Mouse (Mus musculus): ENCODE measurements around the gene Fam209. TPM values are rescaled to one million over a fixed set of nuclear protein-coding genes. Genes with fewer than 3 reads are reported as not detected.
A peak's percentile ranks its signal among the peaks of the same experiment; 100 is the strongest.

The Fam209 gene
- polyA plus RNA-seq, 1 experiment from 2014 or later: not detected

GRCm38 (mm10) chr2:172452031-172452430 lies 20.3 kb upstream of the Fam209 start:
- no peaks in the 10 kb centered on the region for H3K4me1 ChIP-seq (replicated peaks)
- no peak overlapping the region for H3K9ac ChIP-seq
- no peaks in the 10 kb centered on the region for H3K27me3 ChIP-seq
- peaks cover 57% of the 10 kb centered on the region for H3K36me3 ChIP-seq
- H3K4me3 ChIP-seq: no peak overlapping the region
- H3K4me2 ChIP-seq: no peak overlapping the region
- no peak for ATAC-seq (replicated peaks; ENCODE audit: insufficient number of reproducible peaks, insufficient read depth, low FRiP score, low read depth)
- no peak overlapping the region for H3K27ac ChIP-seq
- 94% methylated on average over 4 of the region's 4 CpGs for whole genome bisulfite sequencing
- H3K9me3 ChIP-seq (replicated peaks): no peaks in the 10 kb centered on the region

GRCm38 (mm10) chr2:172452458-172452857 lies 19.9 kb upstream of the Fam209 start:
- no peak overlapping the region for H3K4me3 ChIP-seq
- no peak for ATAC-seq (replicated peaks; ENCODE audit: insufficient number of reproducible peaks, insufficient read depth, low FRiP score, low read depth)
- H3K4me1 ChIP-seq (replicated peaks): no peaks in the 10 kb centered on the region
- H3K9me3 ChIP-seq (replicated peaks): no peaks in the 10 kb centered on the region
- WGBS: 93% methylated on average over 10 of the region's 10 CpGs
- H3K4me2 ChIP-seq: no peak overlapping the region
- H3K27ac ChIP-seq: no peak overlapping the region
- H3K36me3 ChIP-seq: peaks cover 53% of the 10 kb centered on the region
- no peaks in the 10 kb centered on the region for H3K27me3 ChIP-seq
- H3K9ac ChIP-seq: no peak overlapping the region

- H3K27ac ChIP-seq: no peak within 1 kb of the TSS
- whole genome bisulfite sequencing: 88% methylated on average over 11 of the region's 11 CpGs
These were observed 13.8 kb upstream of the Fam209 start, which contains the start of gene Gcnt7 for GRCm38 (mm10) chr2:172458496-172458895. TSS of gene Gcnt7 (minus strand) at chr2:172458596.

GRCm38 (mm10) chr2:172460647-172461046 lies 11.7 kb upstream of the Fam209 start:
- H3K4me1 ChIP-seq (replicated peaks): peaks cover 2% of the 10 kb centered on the region; the same call in 1 of the 2 replicates
- 50% methylated on average over 2 of the region's 2 CpGs for WGBS
- H3K36me3 ChIP-seq: peaks cover 19% of the 10 kb centered on the region
- H3K9me3 ChIP-seq (replicated peaks): no peaks in the 10 kb centered on the region
- H3K27me3 ChIP-seq: no peaks in the 10 kb centered on the region
- no peak overlapping the region for H3K9ac ChIP-seq
- H3K4me3 ChIP-seq: no peak overlapping the region
- no peak overlapping the region for H3K27ac ChIP-seq
- H3K4me2 ChIP-seq: no peak overlapping the region
- no peak for ATAC-seq (replicated peaks; ENCODE audit: insufficient number of reproducible peaks, insufficient read depth, low FRiP score, low read depth)

More at GRCm38 (mm10) chr2:172458496-172458895, 13.8 kb upstream of the Fam209 start, which contains the start of gene Gcnt7:
- Histone ChIP-seq H3K36me3 (peaks cover 10% of the 10 kb centered on the region), H3K4me2 (no peak within 1 kb of the TSS), H3K27me3 (no peaks in the 10 kb centered on the region), H3K4me3 (no peak within 1 kb of the TSS), H3K4me1 (replicated peaks) (peaks cover 2% of the 10 kb centered on the region; the same call in 1 of the 2 replicates), H3K9ac (no peak within 1 kb of the TSS), H3K9me3 (replicated peaks) (no peaks in the 10 kb centered on the region)
- no peak for ATAC-seq (replicated peaks; ENCODE audit: insufficient number of reproducible peaks, insufficient read depth, low FRiP score, low read depth)

GRCm38 (mm10) chr2:172462813-172463212 lies 9.5 kb upstream of the Fam209 start:
- no peak overlapping the region for H3K4me3 ChIP-seq
- peaks cover 38% of the 10 kb centered on the region for H3K36me3 ChIP-seq
- H3K4me1 ChIP-seq (replicated peaks): peaks cover 2% of the 10 kb centered on the region; the same call in 1 of the 2 replicates
- H3K27ac ChIP-seq: no peak overlapping the region
- no peak overlapping the region for H3K9ac ChIP-seq
- no peaks in the 10 kb centered on the region for H3K9me3 ChIP-seq (replicated peaks)
- WGBS: 89% methylated on average over 4 of the region's 4 CpGs
- no peak for ATAC-seq (replicated peaks; ENCODE audit: insufficient number of reproducible peaks, insufficient read depth, low FRiP score, low read depth)
- no peaks in the 10 kb centered on the region for H3K27me3 ChIP-seq
- no peak overlapping the region for H3K4me2 ChIP-seq

GRCm38 (mm10) chr2:172466427-172467132 lies 5.7 kb upstream of the Fam209 start:
- ATAC-seq (replicated peaks; ENCODE audit: insufficient number of reproducible peaks, insufficient read depth, low FRiP score, low read depth): no peak

GRCm38 (mm10) chr2:172467206-172467605 lies 5.1 kb upstream of the Fam209 start:
- no peak overlapping the region for H3K4me3 ChIP-seq
- no peaks in the 10 kb centered on the region for H3K9me3 ChIP-seq (replicated peaks)
- no peak for ATAC-seq (replicated peaks; ENCODE audit: insufficient number of reproducible peaks, insufficient read depth, low FRiP score, low read depth)
- no peak overlapping the region for H3K4me2 ChIP-seq
- WGBS: 86% methylated on average over 5 of the region's 5 CpGs
- no peak overlapping the region for H3K27ac ChIP-seq
- no peaks in the 10 kb centered on the region for H3K27me3 ChIP-seq
- no peaks in the 10 kb centered on the region for H3K4me1 ChIP-seq (replicated peaks)
- no peak overlapping the region for H3K9ac ChIP-seq
- H3K36me3 ChIP-seq: peaks cover 59% of the 10 kb centered on the region

More at GRCm38 (mm10) chr2:172466427-172467132, 5.7 kb upstream of the Fam209 start:
- WGBS: 87% methylated on average over 11 of the region's 11 CpGs
- no peak overlapping the region for H3K9ac ChIP-seq
- no peaks in the 10 kb centered on the region for H3K27me3 ChIP-seq
- H3K4me3 ChIP-seq: no peak overlapping the region
- H3K27ac ChIP-seq: no peak overlapping the region
- no peaks in the 10 kb centered on the region for H3K9me3 ChIP-seq (replicated peaks)
- no peak overlapping the region for H3K4me2 ChIP-seq
- H3K4me1 ChIP-seq (replicated peaks): no peaks in the 10 kb centered on the region
- peaks cover 59% of the 10 kb centered on the region for H3K36me3 ChIP-seq

- Histone ChIP-seq H3K9me3 (replicated peaks) (no peaks in the 10 kb centered on the region), H3K36me3 (peaks cover 56% of the 10 kb centered on the region), H3K4me2 (no peak overlapping the region), H3K27me3 (no peaks in the 10 kb centered on the region), H3K9ac (no peak overlapping the region), H3K27ac (no peak overlapping the region), H3K4me3 (no peak overlapping the region), H3K4me1 (replicated peaks) (peaks cover 2% of the 10 kb centered on the region)
- no peak for ATAC-seq (replicated peaks; ENCODE audit: insufficient number of reproducible peaks, insufficient read depth, low FRiP score, low read depth)
- 76% methylated on average over 11 of the region's 11 CpGs for WGBS
These were observed 3.9 kb upstream of the Fam209 start for GRCm38 (mm10) chr2:172468346-172468819.

- H3K9ac ChIP-seq: no peak overlapping the region
- peaks cover 14% of the 10 kb centered on the region for H3K4me1 ChIP-seq (replicated peaks)
- ATAC-seq (replicated peaks; ENCODE audit: insufficient number of reproducible peaks, insufficient read depth, low FRiP score, low read depth): no peak
- WGBS: 47% methylated on average over 8 of the region's 8 CpGs
- H3K4me3 ChIP-seq: no peak overlapping the region
- H3K36me3 ChIP-seq: peaks cover 13% of the 10 kb centered on the region
- no peaks in the 10 kb centered on the region for H3K9me3 ChIP-seq (replicated peaks)
- H3K4me2 ChIP-seq: no peak overlapping the region
- H3K27ac ChIP-seq: no peak overlapping the region; the same call in 1 of the 2 replicates
- no peaks in the 10 kb centered on the region for H3K27me3 ChIP-seq
These were observed 1.3 kb downstream of the Fam209 start for GRCm38 (mm10) chr2:172473591-172473990.

- Histone ChIP-seq H3K4me1 (replicated peaks) (peaks cover 14% of the 10 kb centered on the region), H3K9ac (no peak overlapping the region), H3K27ac (no peak overlapping the region), H3K27me3 (no peaks in the 10 kb centered on the region), H3K9me3 (replicated peaks) (no peaks in the 10 kb centered on the region), H3K36me3 (no peaks in the 10 kb centered on the region; the same call in 1 of the 2 replicates), H3K4me3 (no peak overlapping the region), H3K4me2 (no peak overlapping the region)
- 28% methylated on average over 6 of the region's 6 CpGs for WGBS
- no peak for ATAC-seq (replicated peaks; ENCODE audit: insufficient number of reproducible peaks, insufficient read depth, low FRiP score, low read depth)
These were observed 2.6 kb downstream of the Fam209 start for GRCm38 (mm10) chr2:172474970-172475369.

- peak overlapping the region; percentile 35 for H3K4me2 ChIP-seq
- no peaks in the 10 kb centered on the region for H3K36me3 ChIP-seq
- no peaks in the 10 kb centered on the region for H3K27me3 ChIP-seq
- H3K27ac ChIP-seq: peak overlapping the region; percentile 27; the same call in 1 of the 2 replicates
- peaks cover 14% of the 10 kb centered on the region for H3K4me1 ChIP-seq (replicated peaks)
- ATAC-seq (replicated peaks; ENCODE audit: insufficient number of reproducible peaks, insufficient read depth, low FRiP score, low read depth): 0 out of 2 replicates have a peak, but pooled peaks have one; percentile 20
- H3K4me3 ChIP-seq: no peak overlapping the region
- 14% methylated on average over 10 of the region's 10 CpGs for WGBS
- no peak overlapping the region for H3K9ac ChIP-seq
- H3K9me3 ChIP-seq (replicated peaks): no peaks in the 10 kb centered on the region
These were observed 4.5 kb downstream of the Fam209 start for GRCm38 (mm10) chr2:172476707-172477260.

All from heart, embryonic 15.5 days (tissue).